ENCODE assay signal across 14 mouse cellular contexts in genomic region chr6:31372620-31373019, GRCm38 (mm10). TPM values are rescaled to one million over a fixed set of nuclear protein-coding genes. Genes with fewer than 3 reads are reported as not detected.
DNase-seq lines count a peak whose midpoint lies in the region; ATAC-seq and TF ChIP-seq lines count a peak whose summit lies in the region.
"Had no signal": no experiment of that assay in that cellular context is flagged by ENCODE, and none has a peak within 500 bp of the region (broad histone marks: within the 10 kb centered on the region; RNA-seq: fewer than 3 reads in every experiment).

No protein-coding gene starts in this region.

- TF ChIP-seq CTCF in ES-Bruce4 (IDR thresholded peaks at IDR 0.05; ENCODE audit: low read depth, low read length): no peak
- TF ChIP-seq CTCF in forebrain, postnatal 0 days (IDR thresholded peaks at IDR 0.05; ENCODE audit: low read depth): no peak

- no peak overlapping the region for H3K9ac ChIP-seq in ES-Bruce4 (ENCODE audit: low read depth, poor library complexity, severe bottlenecking)
- no peak overlapping the region for H3K9ac ChIP-seq in forebrain, postnatal 0 days
- H3K9ac ChIP-seq: midbrain, embryonic 12.5 days had no signal

- no peak overlapping the region for H3K4me2 ChIP-seq in forebrain, postnatal 0 days (ENCODE audit: low read depth)
- H3K4me2 ChIP-seq: midbrain, embryonic 12.5 days had no signal

- H3K27me3 ChIP-seq in heart, embryonic 10.5 days (ENCODE audit: insufficient read depth, poor library complexity, severe bottlenecking): no peaks in the 10 kb centered on the region
- H3K27me3 ChIP-seq in ES-Bruce4 (ENCODE audit: control insufficient read depth, insufficient read depth, low read length, poor library complexity, severe bottlenecking): no peaks in the 10 kb centered on the region
- H3K27me3 ChIP-seq in embryonic facial prominence, embryonic 10.5 days (replicated peaks; ENCODE audit: low read depth, poor library complexity, severe bottlenecking): no peaks in the 10 kb centered on the region
- H3K27me3 ChIP-seq in forebrain, postnatal 0 days (ENCODE audit: insufficient read depth, low read length): no peaks in the 10 kb centered on the region
- H3K27me3 ChIP-seq: midbrain, embryonic 12.5 days; Patski had no signal

- no peaks in the 10 kb centered on the region for H3K36me3 ChIP-seq in heart, embryonic 10.5 days
- no peaks in the 10 kb centered on the region for H3K36me3 ChIP-seq in ES-Bruce4 (ENCODE audit: control insufficient read depth, insufficient read depth, low read length, poor library complexity, severe bottlenecking)
- no peaks in the 10 kb centered on the region for H3K36me3 ChIP-seq in embryonic facial prominence, embryonic 10.5 days (replicated peaks)
- no peaks in the 10 kb centered on the region for H3K36me3 ChIP-seq in forebrain, postnatal 0 days (ENCODE audit: insufficient read depth)
- H3K36me3 ChIP-seq: midbrain, embryonic 12.5 days had no signal

- TF ChIP-seq POLR2A in ES-Bruce4 (IDR thresholded peaks at IDR 0.05; ENCODE audit: insufficient read depth, low read length): no peak

- intact Hi-C loops in heart, postnatal 36 days (cut with DNase I): loop anchor here (5.0 kb wide), 1 partner anchor 50 kb away; no protein-coding TSS in a partner anchor

- no peak overlapping the region for H3K4me3 ChIP-seq in heart, embryonic 10.5 days
- peak overlapping the region; percentile 34 for H3K4me3 ChIP-seq in ES-Bruce4 (ENCODE audit: low read depth, low read length)
- H3K4me3 ChIP-seq in embryonic facial prominence, embryonic 10.5 days: no peak overlapping the region
- H3K4me3 ChIP-seq in forebrain, postnatal 0 days (ENCODE audit: low read depth, low read length): no peak overlapping the region
- H3K4me3 ChIP-seq: midbrain, embryonic 12.5 days had no signal

- WGBS in heart, embryonic 10.5 days: 12% methylated on average over 3 of the region's 3 CpGs
- WGBS in embryonic facial prominence, embryonic 10.5 days: 20% methylated on average over 3 of the region's 3 CpGs
- WGBS in forebrain, postnatal 0 days: 57% methylated on average over 3 of the region's 3 CpGs

- DNase-seq in heart, embryonic 10.5 days (ENCODE audit: low spot score): no peak
- DNase-seq in heart, postnatal 36 days: no peak
- peak; percentile 31 for DNase-seq in embryonic facial prominence, embryonic 10.5 days (ENCODE audit: low spot score)
- DNase-seq in kidney, postnatal 14 days: peak; percentile 39
- DNase-seq in left cerebral cortex, adult 18-20 months (ENCODE audit: low spot score in 2 of 2): no peak
- DNase-seq in forebrain, postnatal 0 days: no peak
- DNase-seq: adrenal gland, postnatal 10 days; liver; thymus, postnatal 14 days had no signal

- peak; percentile 76 for TF ChIP-seq EP300 in ES-Bruce4 (IDR thresholded peaks at IDR 0.05; ENCODE audit: insufficient read depth, low read depth, low read length)

- peaks cover 27% of the 10 kb centered on the region for H3K4me1 ChIP-seq in heart, embryonic 10.5 days
- H3K4me1 ChIP-seq in ES-Bruce4 (ENCODE audit: control insufficient read depth, insufficient read depth, low read length): peaks cover 6% of the 10 kb centered on the region
- H3K4me1 ChIP-seq in embryonic facial prominence, embryonic 10.5 days: peaks cover 30% of the 10 kb centered on the region
- no peaks in the 10 kb centered on the region for H3K4me1 ChIP-seq in forebrain, postnatal 0 days (ENCODE audit: insufficient read depth)

- H3K9me3 ChIP-seq in heart, embryonic 10.5 days: no peaks in the 10 kb centered on the region
- no peaks in the 10 kb centered on the region for H3K9me3 ChIP-seq in ES-Bruce4 (replicated peaks; ENCODE audit: control insufficient read depth, insufficient read depth, low read length, poor library complexity, severe bottlenecking)
- no peaks in the 10 kb centered on the region for H3K9me3 ChIP-seq in embryonic facial prominence, embryonic 10.5 days
- H3K9me3 ChIP-seq in forebrain, postnatal 0 days (ENCODE audit: low read length): no peaks in the 10 kb centered on the region
- H3K9me3 ChIP-seq: midbrain, embryonic 12.5 days had no signal

- peak overlapping the region; percentile 6; the same call in 1 of the 2 replicates for H3K27ac ChIP-seq in heart, embryonic 10.5 days
- H3K27ac ChIP-seq in ES-Bruce4 (ENCODE audit: insufficient read depth, low read length): peak overlapping the region; percentile 35; the same call in 1 of the 2 replicates
- no peak overlapping the region for H3K27ac ChIP-seq in embryonic facial prominence, embryonic 10.5 days (replicated peaks)
- H3K27ac ChIP-seq in forebrain, postnatal 0 days (ENCODE audit: low read depth, low read length): no peak overlapping the region
- H3K27ac ChIP-seq: midbrain, embryonic 12.5 days had no signal

- ATAC-seq in activated CD4-positive, CD25-positive, alpha-beta regulatory T cell, adult 4 months: no peak
- no peak for ATAC-seq in forebrain, postnatal 0 days
- ATAC-seq: inflammation-experienced regulatory T-cells, adult 6 months; Patski had no signal

RNA-seq across cellular contexts. Expression of gene Mkln1, which starts 25.9 kb away (rescaled TPM):
- 210 and 228 TPM in 2 replicates for polyA plus RNA-seq in heart, embryonic 10.5 days (2016; fragmentation: Nextera tagmentation; extraction: Ambion mirVana)
- total RNA-seq in heart, postnatal 36 days (2021): 100 to 1,000 TPM; 160 to 171 TPM
- polyA plus RNA-seq in ES-Bruce4 (2011; ENCODE audit: insufficient read depth, insufficient read length, low read depth, missing spikeins): 143 and 153 TPM in 2 replicates
- polyA plus RNA-seq in embryonic facial prominence, embryonic 10.5 days (2016; fragmentation: Nextera tagmentation; extraction: Ambion mirVana): 210 and 227 TPM in 2 replicates
- 100 to 1,000 TPM; 151 to 167 TPM for total RNA-seq in left cerebral cortex, adult 18-20 months (2021)
- 100 to 1,000 TPM; 325 to 326 TPM for polyA plus RNA-seq in activated CD4-positive, CD25-positive, alpha-beta regulatory T cell, adult 4 months (2017; shearing (Covaris generic))
- 93.2 and 119 TPM in 2 replicates for total RNA-seq in forebrain, postnatal 0 days (2014; rRNA removed)
- 84.1 and 93.5 TPM in 2 replicates for polyA plus RNA-seq in forebrain, postnatal 0 days (2015; fragmentation: Nextera tagmentation; extraction: Ambion mirVana)

Comparison
In these comparisons a context has a peak if more than half of its experiments do, and no peak if none do; other contexts are left out.
1. DNase-seq: peak in embryonic facial prominence, embryonic 10.5 days (single experiment) and kidney, postnatal 14 days (single experiment); none in heart, embryonic 10.5 days (single experiment), heart, postnatal 36 days (0 of 2), left cerebral cortex, adult 18-20 months (0 of 2) and forebrain, postnatal 0 days (single experiment).
2. H3K27ac ChIP-seq: peak in heart, embryonic 10.5 days (single experiment) and ES-Bruce4 (single experiment); none in embryonic facial prominence, embryonic 10.5 days (single experiment) and forebrain, postnatal 0 days (single experiment).